Mouse (Mus musculus): Measurements from ENCODE around the gene Anxa5.

Gene Anxa5

DNA sequence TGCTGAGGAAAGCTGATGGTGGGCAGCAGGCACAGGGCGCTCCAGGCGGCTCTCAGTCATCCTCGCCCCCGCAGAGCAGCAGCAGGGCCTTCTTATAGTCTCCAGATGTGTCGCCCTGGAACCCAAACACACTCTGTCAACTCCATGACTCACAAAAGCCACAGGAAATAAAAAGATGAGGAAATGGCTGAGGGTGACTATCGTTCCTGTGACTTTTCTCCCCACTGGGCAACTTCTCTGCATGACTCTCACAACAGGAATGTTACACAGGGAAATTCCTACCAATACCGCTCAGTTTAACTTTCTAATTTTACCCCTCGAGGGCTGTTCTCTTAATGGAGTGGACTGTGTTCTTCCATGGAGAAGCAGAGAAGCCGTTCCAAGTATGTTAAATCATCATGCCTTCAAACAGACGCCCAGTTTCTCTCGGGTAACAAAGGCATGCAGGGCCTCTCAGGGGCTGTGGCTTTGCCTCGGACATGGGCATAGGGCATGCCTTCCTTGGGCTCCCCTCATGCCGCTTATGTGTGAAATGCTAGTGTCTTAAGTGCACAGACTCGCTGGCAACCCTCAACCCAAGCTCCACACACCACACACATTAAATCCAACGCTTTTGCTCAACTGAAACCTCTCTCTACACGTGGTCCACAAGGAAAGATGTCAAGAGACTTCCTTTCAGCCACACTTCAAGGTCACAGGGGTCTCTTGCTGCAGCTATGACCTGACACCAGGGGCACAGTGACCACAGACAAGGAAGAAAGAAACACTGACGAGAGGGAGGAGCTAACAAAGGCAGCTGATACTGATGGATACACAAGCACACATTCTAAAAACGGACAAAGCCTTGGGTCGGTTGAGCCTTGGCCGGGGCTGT is 26.2 kb downstream of the Anxa5 start:
- in situ Hi-C loops (cut with MboI, MseI), result loop anchor here (5.0 to 10.0 kb wide), 2 partner anchors 43 to 265 kb away; no protein-coding TSS in a partner anchor

DNA sequence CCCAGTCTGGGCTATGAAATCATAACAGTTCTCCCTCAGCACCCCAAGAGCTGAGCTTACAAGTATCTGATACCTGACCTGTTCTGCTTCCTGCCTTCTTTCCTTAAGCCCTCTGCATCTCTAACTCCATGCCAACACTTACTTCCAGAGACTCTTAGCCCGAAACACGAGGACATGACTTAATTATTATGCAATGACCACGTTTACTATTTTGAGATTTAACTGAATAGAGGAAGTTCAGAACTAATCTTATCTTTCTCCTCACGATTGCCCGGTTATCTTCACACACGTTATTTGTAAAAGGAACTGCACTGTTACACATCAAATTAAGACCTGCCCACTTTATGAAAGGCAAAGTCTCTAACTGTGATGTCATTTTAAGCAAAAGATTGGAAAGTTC is 28.8 kb downstream of the Anxa5 start:
- in situ Hi-C loops (cut with MboI, MseI), result loop anchor here (5.0 to 10.0 kb wide), 2 partner anchors 45 to 262 kb away; no protein-coding TSS in a partner anchor

DNA sequence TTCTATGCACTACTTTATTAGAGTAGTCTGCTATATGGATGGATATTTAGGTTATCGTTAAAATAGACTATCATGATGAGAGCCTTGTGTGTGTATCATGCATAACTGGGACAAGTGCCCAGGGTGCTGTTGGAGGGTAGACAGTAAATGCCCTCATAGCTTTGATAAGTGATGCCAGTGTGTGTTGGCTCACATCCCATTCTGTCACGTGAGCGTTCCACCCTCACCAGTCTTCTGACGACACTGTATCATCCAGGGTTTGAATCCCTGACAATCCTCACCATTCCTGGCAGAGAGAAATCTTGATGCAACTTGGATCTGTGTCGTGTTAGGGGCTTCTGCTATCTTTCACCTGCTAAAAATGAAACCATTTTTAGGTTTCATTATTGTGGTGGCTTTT is 29.2 kb downstream of the Anxa5 start:
- in situ Hi-C loops (cut with MboI, MseI), result loop anchor here (5.0 to 10.0 kb wide), 2 partner anchors 46 to 262 kb away; no protein-coding TSS in a partner anchor

DNA sequence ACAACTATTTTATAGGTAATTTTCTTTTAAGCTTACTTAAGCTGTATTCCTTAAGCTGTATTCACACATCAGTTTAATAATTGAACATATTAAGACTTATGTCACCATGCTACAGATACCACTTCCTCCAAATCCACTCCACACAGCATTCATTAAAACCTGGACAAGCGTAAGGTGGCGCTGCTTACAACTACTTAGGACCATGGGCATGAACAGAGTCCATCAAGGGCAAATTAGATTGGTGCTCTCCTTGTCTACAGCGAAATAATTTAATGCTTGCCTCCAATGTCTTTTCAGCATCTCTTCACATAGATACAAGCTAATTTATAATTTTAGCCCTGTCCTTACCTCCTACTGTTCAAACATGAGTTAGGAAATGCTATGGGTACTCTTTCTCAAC is 29.7 kb downstream of the Anxa5 start:
- in situ Hi-C loops (cut with MboI, MseI), result loop anchor here (5.0 to 10.0 kb wide), 2 partner anchors 46 to 261 kb away; no protein-coding TSS in a partner anchor

DNA sequence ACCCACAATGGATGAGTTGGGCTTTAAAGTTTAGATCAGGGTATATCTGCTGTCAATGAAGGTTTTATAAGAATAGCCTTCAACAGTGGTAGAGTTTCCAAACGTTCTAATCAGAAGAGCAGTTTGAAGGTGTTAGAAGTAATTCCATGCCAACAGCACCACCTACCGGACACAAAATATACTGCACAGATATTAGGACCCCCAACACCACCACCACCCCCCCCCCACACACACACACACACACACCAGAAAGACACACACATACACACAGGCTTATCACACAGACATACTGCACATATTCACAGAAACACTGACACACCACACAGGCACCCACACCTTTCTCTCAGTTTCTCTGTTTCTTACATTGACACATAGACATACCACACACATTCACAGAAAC is 33.3 kb downstream of the Anxa5 start:
- in situ Hi-C loops (cut with MboI, MseI), result loop anchor here (5.0 to 10.0 kb wide), 2 partner anchors 230 to 258 kb away; no protein-coding TSS in a partner anchor

DNA sequence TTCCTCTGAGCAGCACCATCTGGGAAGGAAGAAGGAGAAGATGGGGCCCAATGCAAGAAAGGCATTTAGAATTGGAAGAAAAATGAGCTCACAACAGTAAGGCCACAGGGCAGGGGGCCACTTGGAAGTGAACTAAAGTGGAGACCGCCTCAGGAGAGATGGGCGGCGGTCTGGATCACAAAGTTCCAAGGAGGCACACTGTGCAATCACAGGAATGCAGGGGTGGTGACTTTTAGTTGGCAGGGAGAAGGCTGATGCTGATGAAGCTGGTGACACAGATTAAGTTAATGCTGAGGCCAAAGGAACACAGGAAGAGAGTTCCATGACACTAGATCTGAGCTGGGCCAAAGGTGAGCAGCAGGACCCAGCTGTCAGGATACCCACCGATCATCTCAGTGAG is 35.4 kb downstream of the Anxa5 start:
- in situ Hi-C loops (cut with MboI, MseI), result loop anchor here (5.0 to 10.0 kb wide), 2 partner anchors 228 to 255 kb away; no protein-coding TSS in a partner anchor

DNA sequence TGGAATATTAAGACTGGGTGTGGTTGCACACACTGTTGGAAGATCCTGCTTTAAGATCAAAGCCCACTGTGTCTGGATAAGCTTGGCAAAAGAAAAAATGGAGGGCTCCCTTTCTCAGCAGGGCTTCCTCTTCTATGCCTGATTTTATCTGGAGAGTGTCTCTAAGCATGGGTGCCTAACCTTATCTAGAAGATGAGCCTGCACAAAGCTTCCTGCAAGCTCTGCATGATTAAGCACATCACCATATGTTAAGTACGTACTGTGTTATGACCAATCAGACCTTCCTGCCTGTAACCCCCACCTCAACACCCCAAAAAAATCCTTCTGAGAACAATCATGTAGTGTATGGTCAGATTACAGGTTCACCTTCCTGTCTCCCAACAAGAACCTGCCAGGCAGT is 45.3 kb downstream of the Anxa5 start:
- in situ Hi-C loops (cut with MboI, MseI), result no loop called here

DNA sequence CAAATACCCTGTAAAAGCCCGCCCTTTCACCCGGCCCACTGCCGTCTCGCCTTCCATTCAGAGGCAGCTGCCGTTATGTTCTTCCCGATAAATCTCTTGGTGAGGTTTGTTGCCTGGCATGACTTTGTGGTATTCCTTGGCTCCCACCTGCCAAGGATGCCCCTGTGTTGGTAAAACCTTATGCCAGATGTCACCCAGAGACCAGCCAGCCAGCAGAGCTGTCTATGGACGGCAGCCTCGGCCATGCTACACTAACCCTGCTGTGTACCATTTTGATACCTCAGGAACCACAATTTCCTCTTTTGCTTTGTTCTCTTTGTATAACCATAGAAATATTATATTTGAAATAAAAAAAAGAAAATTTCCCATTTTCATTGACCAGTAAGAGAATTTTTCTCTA is 48.3 kb downstream of the Anxa5 start:
- in situ Hi-C loops (cut with MboI, MseI), result no loop called here

DNA sequence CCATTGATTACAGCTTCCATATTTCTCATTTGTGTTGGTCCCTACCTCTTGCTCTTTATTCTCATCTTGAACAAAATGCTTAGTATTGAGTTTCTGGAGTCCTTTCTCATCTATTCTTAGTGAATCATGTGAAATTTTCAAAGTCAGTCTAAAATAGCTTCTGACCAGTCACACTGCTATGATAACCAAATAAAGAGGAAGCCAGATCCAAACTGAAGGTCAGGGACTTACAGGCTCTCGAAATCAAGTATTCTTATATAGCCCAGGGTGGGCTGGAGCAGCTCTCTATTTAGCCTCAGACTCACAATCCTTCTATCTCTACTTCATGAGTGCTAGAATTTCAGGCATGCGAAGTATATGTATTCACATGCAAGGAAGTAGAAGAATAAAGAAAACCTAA is 66.2 kb downstream of the Anxa5 start:
- in situ Hi-C loops (cut with MboI, MseI), result no loop called here

DNA sequence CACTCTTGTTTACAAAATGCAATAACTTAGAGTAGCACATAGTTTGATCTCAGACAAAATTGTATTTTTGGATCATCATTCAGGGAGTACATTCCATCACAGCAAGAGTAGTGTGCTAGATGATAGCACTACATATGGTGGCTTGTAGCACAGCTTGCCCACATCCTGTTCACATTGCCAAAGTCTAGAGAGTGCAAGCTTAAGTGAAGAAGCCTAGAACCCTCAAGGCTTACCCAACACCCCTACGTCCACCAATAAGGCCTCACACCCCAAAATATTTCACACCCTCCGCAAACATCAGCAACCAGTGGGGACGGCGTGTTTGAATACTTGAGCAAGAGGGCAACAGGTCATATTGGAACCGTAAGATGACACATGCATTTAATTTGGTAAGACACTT is 68.7 kb downstream of the Anxa5 start:
- in situ Hi-C loops (cut with MboI, MseI), result no loop called here

DNA sequence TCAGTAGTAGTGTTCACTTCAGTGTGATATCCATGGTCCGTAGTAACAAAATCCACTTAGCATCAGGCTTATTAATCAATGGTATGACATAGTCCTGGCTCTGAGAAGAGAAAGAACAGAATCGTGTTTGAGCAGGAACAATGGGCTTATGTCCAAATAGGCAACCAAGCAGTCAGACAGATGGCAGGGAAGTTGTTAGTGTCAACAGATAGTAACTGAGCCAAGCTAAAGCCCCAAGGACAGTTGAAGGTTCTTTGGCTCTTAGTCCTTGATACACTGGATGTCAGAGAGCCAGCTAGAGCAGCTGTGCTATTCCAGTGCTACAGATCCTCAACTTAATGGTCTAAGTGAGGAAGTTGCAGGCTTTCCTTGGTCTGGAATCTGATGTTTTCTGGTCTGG is 69.4 kb downstream of the Anxa5 start:
- in situ Hi-C loops (cut with MboI, MseI), result no loop called here

DNA sequence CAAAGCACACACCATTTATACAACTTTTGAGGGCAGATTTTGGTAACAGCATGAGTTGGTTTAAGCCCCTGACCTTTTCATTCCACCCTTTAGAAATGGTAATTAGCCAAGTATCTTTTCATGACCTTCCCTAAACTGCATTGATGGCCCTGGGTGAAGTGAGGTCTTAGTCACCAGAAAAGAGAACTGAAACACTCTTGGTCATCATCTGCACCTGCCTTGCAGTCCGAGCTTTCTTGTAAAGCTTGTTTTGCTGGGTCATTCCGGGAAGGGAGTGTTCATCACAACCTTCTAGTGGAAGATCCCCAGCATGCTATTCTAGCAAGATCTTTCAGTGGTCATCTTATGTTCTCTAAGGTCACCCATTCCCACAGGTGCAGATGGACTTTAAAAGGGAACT is 73.8 kb downstream of the Anxa5 start:
- in situ Hi-C loops (cut with MboI, MseI), result no loop called here

DNA sequence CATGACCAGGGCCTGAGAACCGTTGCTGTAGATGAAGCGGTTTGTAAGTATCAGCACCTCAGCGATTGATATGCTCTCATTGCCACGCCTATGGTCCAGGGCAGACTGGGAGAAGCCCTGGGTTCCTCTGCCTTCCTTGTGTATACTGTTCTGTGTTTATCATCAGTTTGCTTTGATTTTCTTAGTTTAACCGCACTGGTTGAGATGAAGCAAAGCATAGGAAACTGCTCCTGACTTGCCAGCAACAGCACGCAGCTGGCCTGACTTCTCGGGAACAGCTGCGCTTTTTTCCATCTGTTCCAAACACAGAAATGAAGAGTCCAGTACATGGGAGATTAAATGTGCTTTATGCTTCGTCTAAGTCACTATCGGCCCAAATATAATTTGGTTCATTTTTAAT is 75.0 kb downstream of the Anxa5 start:
- in situ Hi-C loops (cut with MboI, MseI), result no loop called here
